Mouse (Mus musculus) mature B cell (primary cell): Measurements from ENCODE around the gene Pifo.
"Not testable (repeated sequence)": the region's sequence is repeated elsewhere in the genome, so short reads cannot be mapped to it uniquely, and the experiment has no call there.

Source experiments
- in situ Hi-C: fragments of 300-500 bp; cut with MboI; formaldehyde crosslinking; loops from 2 replicates; pipeline ENCODE4 v1.14.3; 2019

The Pifo gene

GRCm38 (mm10) chr3:106014546-106014945, at the start of gene Pifo:
Gene Pifo, minus strand, starts transcription at chr3:106014646.
- in situ Hi-C loops, result no loop called here

GRCm38 (mm10) chr3:106057966-106058365, 43.5 kb upstream of the Pifo start:
- in situ Hi-C loops, result no loop called here

- in situ Hi-C loops, result no loop called here
Measured at GRCm38 (mm10) chr3:106051896-106052295, 37.5 kb upstream of the Pifo start.

GRCm38 (mm10) chr3:106040306-106040705, 25.9 kb upstream of the Pifo start:
- in situ Hi-C loops, result no loop called here

GRCm38 (mm10) chr3:106032781-106033180, 18.3 kb upstream of the Pifo start, which contains the start of gene Chil5:
Gene Chil5, minus strand, starts transcription at chr3:106032814.
- in situ Hi-C loops, result no loop called here

- in situ Hi-C loops, result no loop called here
Measured at GRCm38 (mm10) chr3:106024135-106024534, 9.7 kb upstream of the Pifo start.

- in situ Hi-C loops, result no loop called here
Measured at GRCm38 (mm10) chr3:106021840-106022239, 7.4 kb upstream of the Pifo start.

- in situ Hi-C loops, result not testable (repeated sequence)
Measured at GRCm38 (mm10) chr3:106003360-106003759, 11.1 kb downstream of the Pifo start.

- in situ Hi-C loops, result no loop called here
Measured at GRCm38 (mm10) chr3:106001416-106002370, 12.8 kb downstream of the Pifo start.

- in situ Hi-C loops, result no loop called here
Measured at GRCm38 (mm10) chr3:106000707-106001375, 13.6 kb downstream of the Pifo start.

GRCm38 (mm10) chr3:105994730-105995129, 19.7 kb downstream of the Pifo start:
- in situ Hi-C loops, result loop anchor here (10.0 kb wide), 1 partner anchor 450 kb away; no protein-coding TSS in a partner anchor

- in situ Hi-C loops, result loop anchor here (10.0 kb wide), 1 partner anchor 453 kb away; no protein-coding TSS in a partner anchor
Measured at GRCm38 (mm10) chr3:105991653-105992283, 22.7 kb downstream of the Pifo start.

GRCm38 (mm10) chr3:105989611-105990010, 24.8 kb downstream of the Pifo start:
- in situ Hi-C loops, result loop anchor here (10.0 kb wide), 1 partner anchor 455 kb away; no protein-coding TSS in a partner anchor

- in situ Hi-C loops, result no loop called here
Measured at GRCm38 (mm10) chr3:105974174-105974573, 40.3 kb downstream of the Pifo start.

GRCm38 (mm10) chr3:105973411-105973810, 41.0 kb downstream of the Pifo start, which contains the start of gene Ovgp1:
Gene Ovgp1, plus strand, starts transcription at chr3:105973711.
- in situ Hi-C loops, result no loop called here

- in situ Hi-C loops, result no loop called here
Measured at GRCm38 (mm10) chr3:105971831-105972446, 42.5 kb downstream of the Pifo start.

GRCm38 (mm10) chr3:105960700-105961099, 53.7 kb downstream of the Pifo start:
- in situ Hi-C loops, result no loop called here

GRCm38 (mm10) chr3:105959999-105960398, 54.4 kb downstream of the Pifo start, which contains the start of gene Atp5f1:
Gene Atp5f1, minus strand, starts transcription at chr3:105960099.
- in situ Hi-C loops, result no loop called here

- in situ Hi-C loops, result no loop called here
Measured at GRCm38 (mm10) chr3:105959585-105959984, 54.9 kb downstream of the Pifo start.

GRCm38 (mm10) chr3:105958974-105959580, 55.4 kb downstream of the Pifo start, which contains the start of gene Wdr77:
Gene Wdr77, plus strand, starts transcription at chr3:105959369.
- in situ Hi-C loops, result no loop called here

GRCm38 (mm10) chr3:105958204-105958603, 56.2 kb downstream of the Pifo start:
- in situ Hi-C loops, result no loop called here
